Mouse (Mus musculus) erythroblast, embryonic 14.5 days (primary cell): ENCODE measurements around the gene Ddx43. TPM values are rescaled to one million over a fixed set of nuclear protein-coding genes. Genes with fewer than 3 reads are reported as not detected.
"Not testable (repeated sequence)": the region's sequence is repeated elsewhere in the genome, so short reads cannot be mapped to it uniquely, and the experiment has no call there.

Experiments
- H3K27me3 ChIP-seq: 2 replicates; pipeline ENCODE4 v1.6.1; 2012; ENCODE audit warnings: inconsistent platforms; ENCODE audit not compliant: control insufficient read depth
- H3K36me3 ChIP-seq: 2 replicates; pipeline ENCODE4 v1.6.1; 2012; ENCODE audit warnings: mild to moderate bottlenecking, inconsistent platforms; ENCODE audit not compliant: control insufficient read depth
- H3K4me1 ChIP-seq: 2 replicates; pipeline ENCODE4 v1.6.1; 2012; ENCODE audit warnings: inconsistent platforms; ENCODE audit not compliant: control insufficient read depth
- H3K4me3 ChIP-seq: replicated peaks from 2 replicates; pipeline ENCODE3; 2012; ENCODE audit warnings: moderate library complexity, mild to moderate bottlenecking, inconsistent platforms
- H3K9me3 ChIP-seq: 2 replicates; pipeline ENCODE4 v1.6.1; 2012; ENCODE audit warnings: low read length, inconsistent platforms, mixed read lengths; ENCODE audit not compliant: control insufficient read depth
- GATA1 ChIP-seq: IDR thresholded peaks from 2 replicates; pipeline ENCODE4 v1.6.1; 2012; ENCODE audit warnings: low read length, inconsistent platforms, mixed read lengths
- TAL1 ChIP-seq: IDR thresholded peaks from 3 replicates; pipeline ENCODE4 v1.6.1; 2012; ENCODE audit warnings: low read length, inconsistent platforms, mixed read lengths
- polyA plus RNA-seq: library from polyadenylated mRNA; stranded (reverse); fragments of >175 nt; gene quantifications from 2 replicates; pipeline ENCODE4 v1.2.3, GENCODE M21; 2012

Gene Ddx43
- polyA plus RNA-seq, 1 experiment: not detected

- Histone ChIP-seq H3K4me1 (no peaks in the 10 kb centered on the region), H3K4me3 (no peak overlapping the region), H3K36me3 (no peaks in the 10 kb centered on the region), H3K27me3 (no peaks in the 10 kb centered on the region), H3K9me3 (no peaks in the 10 kb centered on the region)
- TF ChIP-seq TAL1: no peak
- TF ChIP-seq GATA1: no peak
Measured at GRCm38 (mm10) chr9:78359750-78360483, 35.7 kb upstream of the Ddx43 start.

- no peak for TF ChIP-seq TAL1
- TF ChIP-seq GATA1: no peak
- H3K4me3 ChIP-seq: no peak overlapping the region
- no peaks in the 10 kb centered on the region for H3K36me3 ChIP-seq
- H3K4me1 ChIP-seq: no peaks in the 10 kb centered on the region
- H3K27me3 ChIP-seq: no peaks in the 10 kb centered on the region
- no peaks in the 10 kb centered on the region for H3K9me3 ChIP-seq
Measured at GRCm38 (mm10) chr9:78360484-78360872, 35.1 kb upstream of the Ddx43 start.

GRCm38 (mm10) chr9:78363374-78363773 lies 32.2 kb upstream of the Ddx43 start:
- no peaks in the 10 kb centered on the region for H3K36me3 ChIP-seq
- TF ChIP-seq GATA1 (no peak), TAL1 (no peak)
- H3K27me3 ChIP-seq: no peaks in the 10 kb centered on the region
- no peaks in the 10 kb centered on the region for H3K9me3 ChIP-seq
- H3K4me3 ChIP-seq: no peak overlapping the region
- no peaks in the 10 kb centered on the region; the same call in 1 of the 2 replicates for H3K4me1 ChIP-seq

- H3K27me3 ChIP-seq: no peaks in the 10 kb centered on the region
- no peaks in the 10 kb centered on the region for H3K36me3 ChIP-seq
- H3K9me3 ChIP-seq: no peaks in the 10 kb centered on the region
- no peak for TF ChIP-seq TAL1
- TF ChIP-seq GATA1: no peak
- H3K4me1 ChIP-seq: no peaks in the 10 kb centered on the region; the same call in 1 of the 2 replicates
- no peak overlapping the region for H3K4me3 ChIP-seq
Measured at GRCm38 (mm10) chr9:78364701-78365100, 30.9 kb upstream of the Ddx43 start.

GRCm38 (mm10) chr9:78365850-78366544 lies 29.6 kb upstream of the Ddx43 start:
- Histone ChIP-seq H3K36me3 (no peaks in the 10 kb centered on the region), H3K4me1 (no peaks in the 10 kb centered on the region; the same call in 1 of the 2 replicates), H3K9me3 (no peaks in the 10 kb centered on the region), H3K27me3 (no peaks in the 10 kb centered on the region), H3K4me3 (no peak overlapping the region)
- TF ChIP-seq TAL1 (no peak), GATA1 (no peak)

- not testable (repeated sequence) for H3K27me3 ChIP-seq, H3K36me3 ChIP-seq, H3K4me3 ChIP-seq, H3K4me1 ChIP-seq, H3K9me3 ChIP-seq
Measured at GRCm38 (mm10) chr9:78367959-78368358, 27.6 kb upstream of the Ddx43 start, which contains the start of gene Dppa5a. Gene Dppa5a, minus strand, starts transcription at chr9:78368177.

GRCm38 (mm10) chr9:78368671-78369293 lies 26.8 kb upstream of the Ddx43 start:
- no peaks in the 10 kb centered on the region; the same call in 1 of the 2 replicates for H3K4me1 ChIP-seq
- TF ChIP-seq GATA1: no peak
- TF ChIP-seq TAL1: no peak

GRCm38 (mm10) chr9:78369349-78369748 lies 26.2 kb upstream of the Ddx43 start:
- Histone ChIP-seq H3K36me3 (no peaks in the 10 kb centered on the region), H3K4me3 (no peak overlapping the region), H3K27me3 (no peaks in the 10 kb centered on the region), H3K9me3 (no peaks in the 10 kb centered on the region), H3K4me1 (no peaks in the 10 kb centered on the region; the same call in 1 of the 2 replicates)
- TF ChIP-seq GATA1: no peak
- no peak for TF ChIP-seq TAL1

More at GRCm38 (mm10) chr9:78368671-78369293, 26.8 kb upstream of the Ddx43 start:
- H3K27me3 ChIP-seq: no peaks in the 10 kb centered on the region
- H3K36me3 ChIP-seq: no peaks in the 10 kb centered on the region
- no peaks in the 10 kb centered on the region for H3K9me3 ChIP-seq
- H3K4me3 ChIP-seq: no peak overlapping the region

GRCm38 (mm10) chr9:78369786-78370185 lies 25.8 kb upstream of the Ddx43 start:
- H3K4me3 ChIP-seq: no peak overlapping the region
- TF ChIP-seq TAL1: no peak
- no peak for TF ChIP-seq GATA1

More at GRCm38 (mm10) chr9:78369786-78370185, 25.8 kb upstream of the Ddx43 start:
- no peaks in the 10 kb centered on the region for H3K27me3 ChIP-seq
- no peaks in the 10 kb centered on the region for H3K36me3 ChIP-seq
- no peaks in the 10 kb centered on the region for H3K9me3 ChIP-seq
- no peaks in the 10 kb centered on the region; the same call in 1 of the 2 replicates for H3K4me1 ChIP-seq
